Mouse (Mus musculus) gastrocnemius, adult 2 months (tissue): Measurements from ENCODE around the gene Skint4. TPM values are rescaled to one million over a fixed set of nuclear protein-coding genes. Genes with fewer than 3 reads are reported as not detected.

Source experiments
- DNase-seq: peaks from one replicate; pipeline ENCODE4 v3.0.0; 2022
- H3K27ac ChIP-seq: fragments of 200-600 bp; 2 replicates; pipeline ENCODE4 v1.8.1; 2022; ENCODE audit warnings: mild to moderate bottlenecking
- H3K4me3 ChIP-seq: fragments of 200-600 bp; 2 replicates; pipeline ENCODE4 v1.8.1; 2022; ENCODE audit warnings: mild to moderate bottlenecking, moderate library complexity
- CTCF ChIP-seq: fragments of 200-600 bp; IDR thresholded peaks from 2 replicates; pipeline ENCODE4 v1.8.1; 2022; ENCODE audit warnings: antibody characterized with exemption, mild to moderate bottlenecking, moderate library complexity
- intact Hi-C: fragments of 180-260 bp; cut with DNase I; formaldehyde crosslinking; loops from one replicate; pipeline ENCODE4 v1.15.1; 2025
- long read RNA-seq, 2 experiments: library from polyadenylated mRNA; stranded (forward); transcript quantifications; one replicate each; pipeline ENCODE4 v2.0.0; 2021
- total RNA-seq, 2 experiments: library from RNA; stranded (reverse); gene quantifications; 2 replicates each; pipeline ENCODE4 v1.2.3; 2021

Gene Skint4
- not detected for total RNA-seq
- long read RNA-seq, experiment 1: 0 reads
- long read RNA-seq, experiment 2: 0 reads

DNA sequence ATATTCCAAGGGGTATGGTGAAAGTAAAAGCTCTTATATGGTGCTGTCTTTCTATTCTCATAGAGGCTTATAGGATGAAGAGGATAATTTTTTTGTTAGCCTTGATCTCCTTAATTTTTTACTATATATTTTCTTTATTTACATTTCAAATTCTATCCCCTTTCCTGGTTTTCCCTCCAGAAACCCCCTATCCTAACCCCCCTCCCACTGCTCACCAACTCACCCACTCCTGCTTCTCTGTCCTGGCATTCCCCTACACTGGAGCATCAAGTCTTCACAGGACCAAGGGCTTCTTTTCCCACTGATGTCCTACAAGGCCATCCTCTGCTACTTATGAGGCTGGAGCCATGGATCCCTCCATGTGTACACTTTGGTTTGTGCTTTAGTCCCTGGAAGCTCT lies at the start of gene Skint4:
TSS of gene Skint4 (plus strand) at position 301 of the 400 bp plus-strand sequence.
- H3K4me3 ChIP-seq: no peak within 1 kb of the TSS
- no peak for TF ChIP-seq CTCF
- no peak for DNase-seq
- H3K27ac ChIP-seq: no peak within 1 kb of the TSS
- intact Hi-C loops: no loop called here

Other genes starting within 250 kb of the Skint4 start
- gene Slc5a9, start 169.1 kb upstream of the Skint4 start, total RNA-seq: not detected
- gene Skint8, start 152.6 kb upstream of the Skint4 start, total RNA-seq: not detected
- not detected for gene Skint7, start 99.1 kb upstream of the Skint4 start, total RNA-seq
- not detected for gene Skint1, start 65.7 kb upstream of the Skint4 start, total RNA-seq
- not detected for gene Skint3, start 160.2 kb downstream of the Skint4 start, total RNA-seq